Mouse (Mus musculus) liver, embryonic 14.5 days (tissue): Measurements from ENCODE around the gene Emc6.

Experiments
- CTCF ChIP-seq: IDR thresholded peaks from 2 replicates; pipeline ENCODE4 v1.5.1; 2016; ENCODE audit warnings: antibody characterized with exemption, low read depth, control low read depth
- EP300 ChIP-seq: IDR thresholded peaks from 2 replicates; pipeline ENCODE4 v1.6.1; 2016; ENCODE audit warnings: antibody characterized with exemption, low read depth

DNA sequence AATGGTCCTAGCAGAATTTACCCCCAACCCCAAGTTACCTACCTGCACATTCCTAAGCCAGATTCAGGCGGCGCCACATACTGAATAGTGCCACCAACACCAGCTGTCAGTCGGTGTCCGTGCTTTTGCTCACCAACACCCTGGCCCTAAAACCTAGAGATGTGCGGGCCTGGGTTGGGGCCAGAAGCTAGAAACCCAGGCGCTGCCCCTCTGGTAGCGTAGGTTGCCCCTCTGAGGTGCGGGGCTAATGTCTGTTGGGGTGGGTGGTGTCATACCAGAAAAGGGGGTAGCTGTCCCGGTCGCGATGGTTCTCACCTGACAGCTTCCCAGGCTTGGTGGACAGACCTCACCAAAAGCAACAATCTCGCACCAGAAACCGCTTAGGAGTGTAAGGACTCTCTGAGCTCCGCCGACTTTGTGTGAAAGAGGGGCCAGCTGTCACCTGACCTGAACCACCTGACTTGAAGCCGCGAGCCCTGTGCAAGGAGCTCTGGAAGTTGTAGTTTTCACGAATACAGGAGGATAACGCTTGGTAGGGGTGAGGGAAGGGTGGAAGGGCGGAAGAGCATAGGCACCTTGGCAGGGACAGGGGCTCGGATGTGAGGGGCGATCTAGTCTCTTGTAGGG lies 21.9 kb upstream of the Emc6 start, which contains the start of gene Ctns:
- TF ChIP-seq CTCF, result no peak
- TF ChIP-seq EP300, result no peak
